Mouse (Mus musculus) heart, postnatal 0 days (tissue): ENCODE measurements at regions not wholly inside any gene's neighbourhood (a gene's known extent, or its start where the extent isn't known, plus 50 kb on each side); places are given as distances from the start of the nearest gene placed in this dataset.

Source experiments
- CTCF ChIP-seq: IDR thresholded peaks from 2 replicates; pipeline ENCODE4 v1.5.1; 2016; ENCODE audit warnings: antibody characterized with exemption, control low read depth, low read depth
- EP300 ChIP-seq: IDR thresholded peaks from 2 replicates; pipeline ENCODE4 v1.6.1; 2016; ENCODE audit warnings: antibody characterized with exemption, low read depth

DNA sequence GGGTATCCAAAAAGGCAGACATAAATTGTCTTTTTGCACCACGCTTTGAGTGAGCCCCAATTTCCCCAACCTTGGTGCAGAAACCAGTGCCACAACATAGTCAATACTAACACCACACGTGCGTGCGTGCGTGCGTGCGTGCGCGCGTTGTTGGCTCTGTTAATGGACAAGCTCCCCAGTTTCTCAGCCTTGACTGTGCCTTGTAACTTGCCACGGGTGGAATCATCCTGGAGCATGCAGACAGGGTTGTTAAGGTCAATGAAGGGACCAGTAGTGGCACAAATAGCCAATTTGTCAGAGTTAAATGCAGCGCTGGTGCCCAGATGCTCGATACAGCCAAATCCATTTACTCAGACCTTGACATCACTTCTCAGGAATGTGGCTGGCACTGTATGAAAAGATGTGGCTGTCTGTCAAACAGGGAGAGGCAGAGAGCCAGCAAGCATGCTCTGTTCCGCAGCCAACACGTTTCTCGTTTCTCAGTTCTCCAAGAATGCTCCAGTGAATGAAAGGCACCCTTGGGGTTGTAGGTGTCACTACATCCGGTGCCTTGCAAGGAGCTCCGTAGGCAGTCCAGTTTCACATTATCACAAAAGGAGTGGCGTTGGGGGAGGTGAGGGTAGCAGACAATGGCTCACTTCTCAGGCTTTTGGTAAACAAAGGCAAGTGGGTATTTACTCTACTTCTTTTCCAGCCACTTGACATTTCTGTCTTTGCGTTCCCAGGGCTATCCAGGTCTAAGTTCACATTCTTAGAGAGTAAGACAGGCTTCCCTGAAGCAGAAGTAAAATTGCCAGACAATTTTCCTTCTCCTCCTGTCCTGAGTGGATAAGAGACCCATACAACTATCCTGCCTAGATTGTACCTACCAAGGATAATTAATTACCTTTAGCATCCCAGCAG is 53.2 kb upstream of the Usp27x start:
- TF ChIP-seq CTCF = no peak
- TF ChIP-seq EP300 = no peak
